Mouse (Mus musculus) kidney, adult 18-20 months (tissue): ENCODE results near the gene Klk13.
A peak's percentile ranks its signal among the peaks of the same experiment; 100 is the strongest.
"Not testable (repeated sequence)": the region's sequence is repeated elsewhere in the genome, so short reads cannot be mapped to it uniquely, and the experiment has no call there.

Experiments used
- DNase-seq: peaks from one replicate; pipeline ENCODE4 v3.0.0; 2021

The Klk13 gene

GRCm38 (mm10) chr7:43712267-43712666, at the start of gene Klk13:
Gene Klk13, plus strand, starts transcription at chr7:43712567.
- no peak for DNase-seq

- DNase-seq, result no peak
These were observed 49.6 kb upstream of the Klk13 start for GRCm38 (mm10) chr7:43662804-43663203.

GRCm38 (mm10) chr7:43667221-43667620, 45.1 kb upstream of the Klk13 start:
- not testable (repeated sequence) for DNase-seq

GRCm38 (mm10) chr7:43668582-43668981, 43.8 kb upstream of the Klk13 start:
- DNase-seq, result no peak

DNA sequence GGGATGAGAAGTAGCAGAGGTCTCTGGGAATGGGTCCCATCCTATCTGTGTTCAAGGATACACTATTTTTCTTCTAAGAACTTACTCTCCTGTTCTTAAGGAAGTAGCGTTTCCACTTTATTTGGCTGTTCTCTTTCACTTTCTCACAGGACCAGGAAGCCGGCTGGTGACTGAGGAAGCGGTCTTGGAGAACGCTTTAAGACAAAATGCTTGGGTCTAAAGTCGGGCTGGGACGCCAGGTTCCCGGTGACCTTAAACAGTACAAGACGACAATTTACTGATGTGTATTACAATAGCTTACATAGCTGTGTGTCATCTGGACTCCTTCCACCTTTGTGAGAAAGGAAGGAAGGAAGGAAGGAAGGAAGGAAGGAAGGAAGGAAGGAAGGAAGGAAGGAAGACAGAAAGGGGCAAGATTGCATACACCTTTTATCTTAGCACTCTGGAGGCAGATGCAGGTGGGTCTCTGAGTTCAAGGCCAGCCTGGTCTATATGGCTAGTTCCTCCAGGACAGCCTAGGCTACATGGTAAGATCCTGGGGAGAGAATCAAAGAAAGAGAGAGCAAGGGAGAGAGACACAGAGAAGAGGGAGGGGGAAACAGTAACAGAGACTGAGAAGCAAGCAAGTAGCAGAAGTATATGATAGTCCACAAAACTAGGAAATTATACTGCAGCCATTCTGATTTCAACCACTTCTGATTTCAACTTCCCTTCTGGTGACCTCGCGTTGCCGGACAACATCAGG, 41.1 kb upstream of the Klk13 start:
- DNase-seq, result no peak

- peak; percentile 87 for DNase-seq
These were observed 40.4 kb upstream of the Klk13 start, which contains the start of gene Ctu1 for GRCm38 (mm10) chr7:43671809-43672580. Gene Ctu1, plus strand, starts transcription at chr7:43672016.

DNA sequence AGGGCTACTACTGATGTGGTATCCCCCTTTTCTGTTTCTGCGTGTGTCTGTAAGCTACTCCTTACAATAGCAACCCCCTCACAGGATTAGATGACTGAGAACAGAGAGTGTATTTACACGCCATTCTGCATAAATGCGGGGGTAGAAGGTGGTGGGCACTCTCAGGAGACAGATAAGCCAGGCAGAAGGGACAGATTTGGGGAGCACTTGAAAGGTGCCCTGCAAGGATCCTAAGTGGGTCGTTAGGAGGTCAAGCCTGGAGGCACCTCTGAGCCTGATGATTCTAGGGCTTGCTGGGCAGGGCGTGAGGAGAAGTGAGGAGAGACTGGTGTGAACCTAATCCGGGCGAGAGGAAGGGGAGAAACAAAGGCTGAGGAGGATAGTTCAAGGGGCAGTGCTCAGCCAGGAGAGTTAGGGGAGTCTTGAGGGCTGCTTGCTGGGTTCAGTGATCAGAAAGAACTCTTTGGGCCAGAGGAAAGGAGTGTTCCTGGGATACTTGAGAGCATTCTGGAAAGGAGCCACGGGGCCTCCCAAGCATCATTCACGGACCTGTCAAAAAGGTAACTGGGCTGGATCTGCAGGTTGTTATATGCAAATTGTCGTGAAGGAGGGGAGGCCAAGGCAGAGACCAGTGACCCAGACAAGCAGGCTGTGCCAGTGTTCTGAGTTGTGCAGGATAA, 39.6 kb upstream of the Klk13 start:
- peak; percentile 14 for DNase-seq

GRCm38 (mm10) chr7:43675091-43675490, 37.3 kb upstream of the Klk13 start:
- no peak for DNase-seq

- peak; percentile 59 for DNase-seq
These were observed 33.9 kb upstream of the Klk13 start for GRCm38 (mm10) chr7:43678517-43678916.

DNA sequence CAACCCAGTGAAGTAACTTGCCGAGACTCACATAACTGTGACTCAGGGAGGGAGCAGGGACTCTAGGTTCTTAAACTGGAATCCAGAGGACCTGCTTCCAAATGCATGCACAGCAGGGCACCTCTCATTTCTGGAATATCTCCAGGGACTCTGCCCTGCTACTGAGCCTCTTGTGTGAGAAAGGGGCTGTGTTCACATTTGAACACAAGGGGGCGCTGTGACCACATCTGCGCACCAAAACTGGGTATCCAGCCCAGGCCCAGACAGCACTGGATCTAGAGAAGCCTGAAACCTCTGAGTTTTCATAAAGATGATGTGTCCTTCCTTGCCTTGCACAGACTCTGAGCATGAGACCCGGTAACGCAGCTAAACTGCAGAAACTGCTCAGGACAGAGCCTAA, 31.4 kb upstream of the Klk13 start:
- DNase-seq, result peak; percentile 59

GRCm38 (mm10) chr7:43682511-43682910, 29.9 kb upstream of the Klk13 start:
- DNase-seq, result not testable (repeated sequence)

DNA sequence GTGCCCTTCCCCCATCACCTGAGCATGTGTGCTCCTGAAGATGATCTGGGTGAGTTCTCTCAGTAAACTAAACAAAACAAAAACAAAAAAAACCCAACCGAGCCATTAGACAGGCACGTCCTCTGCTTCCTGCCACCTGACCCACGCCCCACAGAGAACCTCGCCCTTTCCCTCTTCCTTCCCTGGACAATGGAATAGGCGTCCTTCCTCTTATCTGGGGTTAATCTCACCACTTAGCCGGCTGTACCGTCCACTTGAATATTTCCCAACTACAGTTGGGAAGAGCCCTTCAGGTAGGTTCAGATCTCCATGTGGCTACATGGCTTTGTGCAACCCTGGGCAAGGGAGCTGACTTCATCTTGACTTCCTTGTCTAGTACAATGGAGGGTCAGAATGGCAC, 27.3 kb upstream of the Klk13 start:
- no peak for DNase-seq

- no peak for DNase-seq
These were observed 22.2 kb upstream of the Klk13 start, which contains the start of gene Klk14 for GRCm38 (mm10) chr7:43690118-43690517. Gene Klk14, plus strand, starts transcription at chr7:43690418.

DNA sequence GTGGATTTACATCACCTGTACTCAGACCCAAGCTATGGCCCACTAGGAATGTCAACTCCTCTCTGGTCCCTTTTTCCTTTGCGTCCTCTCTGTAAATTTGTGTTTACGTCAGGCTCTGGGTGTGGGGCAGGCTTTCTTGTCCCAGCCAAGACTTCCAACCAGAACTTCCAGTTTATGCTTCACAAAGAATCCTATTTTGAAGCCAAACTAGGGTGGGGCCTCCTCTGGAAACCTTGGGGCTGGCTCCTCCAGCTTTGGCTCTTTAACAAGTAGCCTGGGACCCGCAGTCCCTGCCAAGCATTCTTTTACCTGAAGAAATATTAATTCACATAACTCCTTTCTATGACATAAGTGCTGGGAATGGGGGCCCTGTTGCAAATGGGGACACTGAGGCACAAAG, 2.3 kb upstream of the Klk13 start:
- DNase-seq, result no peak

DNA sequence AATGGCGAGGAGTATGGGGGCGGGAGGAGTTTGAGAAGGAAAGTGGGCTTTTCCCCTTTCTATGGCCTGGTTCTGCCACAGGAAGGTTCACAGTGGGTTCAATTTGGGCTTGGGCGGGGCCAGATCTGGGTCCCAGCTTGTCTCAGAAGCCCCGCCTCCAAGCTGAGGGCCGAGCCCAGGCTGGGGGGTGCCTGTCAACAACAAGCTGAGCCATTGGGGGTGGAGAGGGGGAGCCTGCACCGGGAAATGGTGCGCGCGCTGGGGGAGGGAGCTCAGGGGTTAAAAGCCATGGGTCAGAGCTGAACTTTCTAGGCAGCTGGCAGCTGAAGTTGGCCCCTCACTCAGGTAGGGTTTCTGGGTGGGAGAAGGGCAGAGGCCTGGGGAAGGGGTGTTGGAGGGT, 550 bp downstream of the Klk13 start:
- no peak for DNase-seq

GRCm38 (mm10) chr7:43713741-43714351, 1.5 kb downstream of the Klk13 start:
- no peak for DNase-seq

DNA sequence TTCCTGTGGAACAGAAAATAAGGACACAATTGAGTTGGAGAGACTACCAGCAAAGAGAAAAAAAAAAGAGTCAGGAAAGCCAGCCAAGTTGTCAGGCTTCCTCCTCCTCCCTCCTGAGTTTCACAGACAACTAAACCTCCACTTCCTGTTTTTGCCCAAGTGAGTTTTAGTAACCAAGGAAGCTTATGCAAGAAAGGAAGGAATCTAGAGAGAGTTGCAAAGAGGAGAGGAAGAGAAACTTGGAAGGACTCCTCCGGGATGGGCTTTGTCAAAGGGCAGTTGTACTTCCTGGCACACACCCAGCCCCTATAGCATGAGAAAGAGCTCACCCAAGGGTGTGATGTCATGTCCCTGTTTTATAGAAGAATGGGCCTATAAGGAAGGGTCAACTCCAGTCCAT, 35.4 kb downstream of the Klk13 start:
- no peak for DNase-seq

GRCm38 (mm10) chr7:43752806-43753205, 40.4 kb downstream of the Klk13 start:
- no peak for DNase-seq

DNA sequence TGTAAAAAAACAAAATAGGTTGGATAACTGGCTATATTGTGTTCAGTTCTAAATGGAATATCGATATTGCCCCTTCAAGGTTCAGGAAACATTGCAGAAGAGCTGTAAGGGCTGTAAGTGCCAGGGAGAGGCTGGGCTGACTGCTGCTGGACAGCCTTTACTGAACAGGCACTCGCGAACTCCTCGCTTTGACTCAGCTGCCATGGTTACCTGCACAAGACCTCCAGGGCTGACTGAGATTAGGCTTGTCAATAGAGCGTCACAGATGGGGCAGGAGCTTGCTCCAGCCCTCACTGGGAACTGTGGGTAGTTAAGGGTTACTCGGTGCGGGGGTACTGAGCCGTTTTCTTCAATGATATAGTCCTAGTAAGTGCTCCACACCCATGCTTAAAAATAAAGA, 54.1 kb downstream of the Klk13 start:
- no peak for DNase-seq

GRCm38 (mm10) chr7:43768597-43768996, 56.2 kb downstream of the Klk13 start, which contains the start of gene Klk12:
Gene Klk12, plus strand, starts transcription at chr7:43768897.
- no peak for DNase-seq

- no peak for DNase-seq
These were observed 57.3 kb downstream of the Klk13 start for GRCm38 (mm10) chr7:43769636-43770035.

- peak; percentile 1 for DNase-seq
These were observed 58.3 kb downstream of the Klk13 start for GRCm38 (mm10) chr7:43770701-43771100.

DNA sequence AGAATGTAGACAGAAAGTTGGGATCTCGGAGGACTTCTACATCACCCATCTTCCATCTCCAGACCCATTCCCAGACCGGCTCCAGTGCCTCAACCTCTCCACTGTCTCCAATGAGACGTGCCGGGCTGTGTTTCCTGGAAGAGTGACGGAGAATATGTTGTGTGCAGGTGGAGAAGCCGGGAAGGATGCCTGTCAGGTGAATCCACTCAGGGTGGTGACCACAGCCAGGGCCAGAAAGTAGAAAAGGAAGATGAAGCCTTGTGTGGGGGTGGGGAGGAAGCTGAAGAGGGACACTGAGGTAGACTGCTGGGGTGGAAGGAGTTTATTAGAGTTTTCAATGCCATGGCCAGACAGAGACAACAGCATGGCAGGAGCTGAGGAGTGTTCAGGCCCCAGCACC, 59.5 kb downstream of the Klk13 start:
- DNase-seq, result peak; percentile 1
